Mouse (Mus musculus): Measurements from ENCODE around the gene Itpr2. TPM values are rescaled to one million over a fixed set of nuclear protein-coding genes. Genes with fewer than 3 reads are reported as not detected.

Gene Itpr2
- polyA plus RNA-seq (2015; fragmentation: Nextera tagmentation; extraction: Ambion mirVana) = 5.9 and 7.6 TPM in 2 replicates

DNA sequence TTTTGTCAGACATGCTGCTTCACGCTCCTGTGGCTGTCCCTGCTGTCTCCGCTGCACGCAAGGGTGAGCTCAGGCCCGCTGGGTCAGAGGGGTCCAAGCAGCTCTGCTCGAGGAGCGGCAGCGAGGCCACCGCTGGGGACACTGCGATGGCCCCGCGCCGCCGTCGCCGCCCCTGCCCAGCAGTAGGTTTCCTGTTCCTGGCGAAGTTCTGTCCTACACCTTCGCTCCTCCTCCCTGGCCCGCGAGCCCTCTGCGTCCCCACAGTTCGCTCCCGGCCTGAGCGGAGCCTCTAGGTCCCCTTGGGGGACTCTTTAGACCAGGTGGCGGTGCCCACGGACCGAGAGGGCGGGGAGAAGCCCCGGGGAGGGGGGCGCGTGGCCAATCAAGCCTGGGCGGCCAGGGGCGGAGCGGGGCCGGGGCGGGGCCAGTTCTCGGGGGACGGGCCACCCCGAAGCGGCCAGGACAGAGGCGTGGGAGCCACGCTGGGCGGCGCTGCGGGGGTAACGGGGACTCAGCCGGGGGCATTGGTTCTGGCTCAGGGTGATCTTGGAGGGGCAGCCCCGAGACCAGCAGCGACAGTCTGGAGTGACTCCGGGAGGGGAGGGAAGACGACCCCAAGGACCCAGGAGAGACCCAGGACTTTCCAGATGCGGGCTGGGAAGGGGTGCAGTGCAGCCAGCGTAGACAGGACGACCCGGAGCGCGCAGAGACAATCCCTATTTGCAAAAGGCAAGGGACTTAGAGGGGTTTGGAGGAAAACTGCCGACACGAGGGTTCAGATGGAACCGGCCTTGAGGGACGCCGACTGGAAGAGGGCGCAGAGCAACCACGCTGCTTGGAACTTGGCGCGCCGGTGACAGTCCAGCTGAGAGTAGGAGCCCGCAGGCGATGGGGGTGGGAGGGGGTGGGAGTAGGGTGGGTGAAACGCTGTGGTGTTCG is at the start of gene Itpr2:
Itpr2 (minus strand) TSS at position 358 of the 939 bp plus-strand sequence.

Other genes with a start within 250 kb of the Itpr2 start
- gene Fgfr1op2, start 75.0 kb upstream of the Itpr2 start, polyA plus RNA-seq (2015; fragmentation: Nextera tagmentation; extraction: Ambion mirVana) = 90.7 and 92.7 TPM in 2 replicates
- gene Ints13, start 75.6 kb upstream of the Itpr2 start, polyA plus RNA-seq (2015; fragmentation: Nextera tagmentation; extraction: Ambion mirVana) = 27.6 and 30.0 TPM in 2 replicates
- 122 and 124 TPM in 2 replicates for gene Med21, start 140.3 kb upstream of the Itpr2 start, polyA plus RNA-seq (2015; fragmentation: Nextera tagmentation; extraction: Ambion mirVana)
- 23.8 and 25.7 TPM in 2 replicates for gene Tm7sf3, start 140.6 kb upstream of the Itpr2 start, polyA plus RNA-seq (2015; fragmentation: Nextera tagmentation; extraction: Ambion mirVana)
- gene Stk38l, start 222.8 kb upstream of the Itpr2 start, polyA plus RNA-seq (2015; fragmentation: Nextera tagmentation; extraction: Ambion mirVana) = 16.1 and 19.0 TPM in 2 replicates

Measured in urinary bladder, postnatal 0 days (tissue).